Mouse (Mus musculus) G1E (cell line): ENCODE measurements at regions not wholly inside any gene's neighbourhood (a gene's known extent, or its start where the extent isn't known, plus 50 kb on each side); places are given as distances from the start of the nearest gene placed in this dataset.

Experiments
- CTCF ChIP-seq: IDR thresholded peaks from 2 replicates; pipeline ENCODE4 v1.5.1; 2012; ENCODE audit warnings: low read depth, low read length, inconsistent platforms, mixed read lengths
- GATA1 ChIP-seq: IDR thresholded peaks from 2 replicates; pipeline ENCODE4 v1.6.1; 2012; ENCODE audit warnings: borderline replicate concordance, low read length, inconsistent platforms, mixed read lengths
- POLR2AphosphoS5 ChIP-seq: IDR thresholded peaks from 2 replicates; pipeline ENCODE4 v1.6.1; 2012; ENCODE audit warnings: low read depth, low read length, inconsistent platforms; ENCODE audit not compliant: insufficient replicate concordance

GRCm38 (mm10) chr13:43932946-43933345 is 148.4 kb downstream of the Cd83 start:
- no peak for TF ChIP-seq CTCF
- no peak for TF ChIP-seq POLR2AphosphoS5
- no peak for TF ChIP-seq GATA1
